Mouse (Mus musculus): ENCODE data around the gene Dyrk1a. TPM values are rescaled to one million over a fixed set of nuclear protein-coding genes. Genes with fewer than 3 reads are reported as not detected.
A peak's percentile ranks its signal among the peaks of the same experiment; 100 is the strongest.

The Dyrk1a gene
- polyA plus RNA-seq, 1 experiment, result 21.2 TPM

GRCm38 (mm10) chr16:94566124-94566523, 3.7 kb upstream of the Dyrk1a start:
- 33% methylated on average over 8 of the region's 8 CpGs for WGBS
- TF ChIP-seq POLR2A (IDR thresholded peaks at IDR 0.05; ENCODE audit: borderline replicate concordance, control insufficient read depth, low read depth, low read length), result no peak
- TF ChIP-seq CTCF (IDR thresholded peaks at IDR 0.05; ENCODE audit: control insufficient read depth, insufficient read depth, low read length), result no peak
- no peak overlapping the region for H3K27ac ChIP-seq (ENCODE audit: control insufficient read depth, insufficient read depth, low read depth, low read length, poor library complexity)
- no peak overlapping the region for H3K4me3 ChIP-seq (replicated peaks; ENCODE audit: control insufficient read depth, low read depth, low read length)
- no peaks in the 10 kb centered on the region; the same call in 1 of the 2 replicates for H3K4me1 ChIP-seq (ENCODE audit: control insufficient read depth, insufficient read depth, low read length)

GRCm38 (mm10) chr16:94566834-94567585, 2.8 kb upstream of the Dyrk1a start:
- TF ChIP-seq POLR2A (IDR thresholded peaks at IDR 0.05; ENCODE audit: borderline replicate concordance, control insufficient read depth, low read depth, low read length) (no peak), CTCF (IDR thresholded peaks at IDR 0.05; ENCODE audit: control insufficient read depth, insufficient read depth, low read length) (no peak)
- 82% methylated on average over 11 of the region's 11 CpGs for WGBS
- H3K27ac ChIP-seq (ENCODE audit: control insufficient read depth, insufficient read depth, low read depth, low read length, poor library complexity), result no peak overlapping the region
- no peak overlapping the region for H3K4me3 ChIP-seq (replicated peaks; ENCODE audit: control insufficient read depth, low read depth, low read length)
- no peaks in the 10 kb centered on the region; the same call in 1 of the 2 replicates for H3K4me1 ChIP-seq (ENCODE audit: control insufficient read depth, insufficient read depth, low read length)

GRCm38 (mm10) chr16:94567751-94568150, 2.1 kb upstream of the Dyrk1a start:
- 77% methylated on average over 5 of the region's 5 CpGs for WGBS
- Histone ChIP-seq H3K4me1 (ENCODE audit: control insufficient read depth, insufficient read depth, low read length) (peaks cover 1% of the 10 kb centered on the region; the same call in 1 of the 2 replicates), H3K27ac (ENCODE audit: control insufficient read depth, insufficient read depth, low read depth, low read length, poor library complexity) (no peak overlapping the region), H3K4me3 (replicated peaks; ENCODE audit: control insufficient read depth, low read depth, low read length) (no peak overlapping the region)
- TF ChIP-seq CTCF (IDR thresholded peaks at IDR 0.05; ENCODE audit: control insufficient read depth, insufficient read depth, low read length), result no peak
- TF ChIP-seq POLR2A (IDR thresholded peaks at IDR 0.05; ENCODE audit: borderline replicate concordance, control insufficient read depth, low read depth, low read length), result no peak

- TF ChIP-seq POLR2A (IDR thresholded peaks at IDR 0.05; ENCODE audit: borderline replicate concordance, control insufficient read depth, low read depth, low read length) (peak; percentile 57; the same call in 1 of the 2 replicates), CTCF (IDR thresholded peaks at IDR 0.05; ENCODE audit: control insufficient read depth, insufficient read depth, low read length) (no peak)
- Histone ChIP-seq H3K4me3 (replicated peaks; ENCODE audit: control insufficient read depth, low read depth, low read length) (peak overlapping the region; percentile 79), H3K27ac (ENCODE audit: control insufficient read depth, insufficient read depth, low read depth, low read length, poor library complexity) (peak overlapping the region; percentile 100), H3K4me1 (ENCODE audit: control insufficient read depth, insufficient read depth, low read length) (peaks cover 3% of the 10 kb centered on the region; the same call in 1 of the 2 replicates)
- 1% methylated on average over 53 of the region's 53 CpGs for whole genome bisulfite sequencing
These were observed 1.2 kb upstream of the Dyrk1a start for GRCm38 (mm10) chr16:94568335-94569228.

GRCm38 (mm10) chr16:94570361-94571041, 691 bp downstream of the Dyrk1a start:
- Histone ChIP-seq H3K27ac (ENCODE audit: control insufficient read depth, insufficient read depth, low read depth, low read length, poor library complexity) (peak overlapping the region; percentile 100), H3K4me1 (ENCODE audit: control insufficient read depth, insufficient read depth, low read length) (peaks cover 3% of the 10 kb centered on the region; the same call in 1 of the 2 replicates), H3K4me3 (replicated peaks; ENCODE audit: control insufficient read depth, low read depth, low read length) (peak overlapping the region; percentile 97)
- TF ChIP-seq CTCF (IDR thresholded peaks at IDR 0.05; ENCODE audit: control insufficient read depth, insufficient read depth, low read length) (no peak), POLR2A (IDR thresholded peaks at IDR 0.05; ENCODE audit: borderline replicate concordance, control insufficient read depth, low read depth, low read length) (peak; percentile 57; the same call in 1 of the 2 replicates)
- 2% methylated on average over 74 of the region's 88 CpGs for WGBS

GRCm38 (mm10) chr16:94571111-94571993, 1.5 kb downstream of the Dyrk1a start:
- 19% methylated on average over 10 of the region's 10 CpGs for WGBS
- peak overlapping the region; percentile 100 for H3K27ac ChIP-seq (ENCODE audit: control insufficient read depth, insufficient read depth, low read depth, low read length, poor library complexity)
- H3K4me1 ChIP-seq (ENCODE audit: control insufficient read depth, insufficient read depth, low read length), result peaks cover 3% of the 10 kb centered on the region; the same call in 1 of the 2 replicates
- peak overlapping the region; percentile 97 for H3K4me3 ChIP-seq (replicated peaks; ENCODE audit: control insufficient read depth, low read depth, low read length)
- TF ChIP-seq CTCF (IDR thresholded peaks at IDR 0.05; ENCODE audit: control insufficient read depth, insufficient read depth, low read length) (no peak), POLR2A (IDR thresholded peaks at IDR 0.05; ENCODE audit: borderline replicate concordance, control insufficient read depth, low read depth, low read length) (no peak)

- peak overlapping the region; percentile 18 for H3K4me3 ChIP-seq (replicated peaks; ENCODE audit: control insufficient read depth, low read depth, low read length)
- TF ChIP-seq CTCF (IDR thresholded peaks at IDR 0.05; ENCODE audit: control insufficient read depth, insufficient read depth, low read length), result no peak
- TF ChIP-seq POLR2A (IDR thresholded peaks at IDR 0.05; ENCODE audit: borderline replicate concordance, control insufficient read depth, low read depth, low read length), result no peak
These were observed 2.6 kb downstream of the Dyrk1a start for GRCm38 (mm10) chr16:94572422-94572821.

More at GRCm38 (mm10) chr16:94572422-94572821, 2.6 kb downstream of the Dyrk1a start:
- Histone ChIP-seq H3K27ac (ENCODE audit: control insufficient read depth, insufficient read depth, low read depth, low read length, poor library complexity) (no peak overlapping the region), H3K4me1 (ENCODE audit: control insufficient read depth, insufficient read depth, low read length) (peaks cover 4% of the 10 kb centered on the region; the same call in 1 of the 2 replicates)
- 21% methylated on average over 2 of the region's 2 CpGs for WGBS
